Mouse (Mus musculus): ENCODE measurements around the gene Rag2.

GRCm38 (mm10) chr2:101618373-101618772, 6.1 kb upstream of the Rag2 start:
- TF ChIP-seq CTCF (IDR thresholded peaks at IDR 0.05; ENCODE audit: borderline replicate concordance, insufficient read depth, low read length) (no peak), POLR2A (IDR thresholded peaks at IDR 0.05; ENCODE audit: low read depth, low read length) (no peak)

All from embryonic fibroblast, embryonic 13.5 days (primary cell).